Mouse (Mus musculus) kidney, embryonic 15.5 days (tissue): ENCODE data around the gene Gm11168. TPM values are rescaled to one million over a fixed set of nuclear protein-coding genes. Genes with fewer than 3 reads are reported as not detected.
"Not testable (repeated sequence)": the region's sequence is repeated elsewhere in the genome, so short reads cannot be mapped to it uniquely, and the experiment has no call there.

ENCODE experiments used
- ATAC-seq: fragments of 200-750 bp; cut with Nextera tagmentation; replicated peaks from 2 replicates; pipeline ENCODE4 v1.8.0; 2017; ENCODE audit warnings: moderate TSS enrichment; ENCODE audit not compliant: low FRiP score
- H3K27ac ChIP-seq: fragments of 300-500 bp; sonication (generic); 2 replicates; pipeline ENCODE4 v1.5.1; 2015; ENCODE audit warnings: mild to moderate bottlenecking, inconsistent platforms
- H3K27me3 ChIP-seq: fragments of 300-500 bp; sonication (generic); 2 replicates; pipeline ENCODE4 v1.6.1; 2015; ENCODE audit warnings: inconsistent platforms
- H3K36me3 ChIP-seq: fragments of 300-500 bp; sonication (generic); 2 replicates; pipeline ENCODE4 v1.6.1; 2015; ENCODE audit warnings: inconsistent platforms
- H3K4me1 ChIP-seq: fragments of 300-500 bp; sonication (generic); 2 replicates; pipeline ENCODE4 v1.6.1; 2015; ENCODE audit warnings: inconsistent platforms
- H3K4me2 ChIP-seq: fragments of 300-500 bp; sonication (generic); 2 replicates; pipeline ENCODE4 v1.6.1; 2015; ENCODE audit warnings: moderate library complexity, mild to moderate bottlenecking, inconsistent platforms
- H3K4me3 ChIP-seq: fragments of 300-500 bp; sonication (generic); replicated peaks from 2 replicates; pipeline ENCODE4 v1.5.1; 2015; ENCODE audit warnings: mild to moderate bottlenecking, inconsistent platforms
- H3K9ac ChIP-seq: fragments of 300-500 bp; sonication (generic); 2 replicates; pipeline ENCODE4 v1.6.1; 2015; ENCODE audit warnings: mild to moderate bottlenecking, inconsistent platforms
- H3K9me3 ChIP-seq: fragments of 300-500 bp; sonication (generic); replicated peaks from 2 replicates; pipeline ENCODE4 v1.6.1; 2016; ENCODE audit warnings: inconsistent platforms
- WGBS: fragments of 180-500 bp; shearing (Covaris S2); methylation state at CpG from one replicate; pipeline ENCODE4 v1.1.7; 2015; ENCODE audit warnings: mixed read lengths; 5-methylcytosine and 5-hydroxymethylcytosine counted together
- polyA plus RNA-seq: library from polyadenylated mRNA; unstranded; fragments of >200 nt; fragmentation: Nextera tagmentation; extraction: Ambion mirVana; gene quantifications from 2 replicates; pipeline ENCODE4 v1.2.1, GENCODE M21; 2015

Gm11168 gene
- not detected in 2 replicates for polyA plus RNA-seq

- not testable (repeated sequence) for H3K27ac ChIP-seq, ATAC-seq, H3K36me3 ChIP-seq, H3K9ac ChIP-seq, H3K4me1 ChIP-seq, H3K9me3 ChIP-seq, H3K4me2 ChIP-seq, H3K27me3 ChIP-seq, H3K4me3 ChIP-seq
- 74% methylated on average over 6 of the region's 14 CpGs for WGBS
Observed at GRCm38 (mm10) chr9:3002794-3003396, at the start of gene Gm11168. TSS of gene Gm11168 (plus strand) at chr9:3003346.

- H3K4me3 ChIP-seq, H3K9me3 ChIP-seq, H3K27me3 ChIP-seq, H3K9ac ChIP-seq, H3K4me1 ChIP-seq, H3K36me3 ChIP-seq, H3K27ac ChIP-seq, ATAC-seq, H3K4me2 ChIP-seq: not testable (repeated sequence)
- 74% methylated on average over 12 of the region's 12 CpGs for WGBS
Observed at GRCm38 (mm10) chr9:3000445-3000972, 2.6 kb upstream of the Gm11168 start, which contains the start of gene Gm10722. TSS of gene Gm10722 (plus strand) at chr9:3000922.

- H3K9ac ChIP-seq, ATAC-seq, H3K4me1 ChIP-seq, H3K27me3 ChIP-seq, H3K27ac ChIP-seq, H3K36me3 ChIP-seq, H3K4me3 ChIP-seq, H3K9me3 ChIP-seq, H3K4me2 ChIP-seq: not testable (repeated sequence)
- 67% methylated on average over 8 of the region's 8 CpGs for WGBS
Observed at GRCm38 (mm10) chr9:3001006-3001405, 2.1 kb upstream of the Gm11168 start.

- not testable (repeated sequence) for H3K4me3 ChIP-seq, H3K9me3 ChIP-seq, H3K36me3 ChIP-seq, H3K27me3 ChIP-seq, H3K4me2 ChIP-seq, H3K9ac ChIP-seq, H3K4me1 ChIP-seq, H3K27ac ChIP-seq
- peak; percentile 90 for ATAC-seq
- WGBS = 70% methylated on average over 9 of the region's 11 CpGs
Observed at GRCm38 (mm10) chr9:3001948-3002659, 1.0 kb upstream of the Gm11168 start.

GRCm38 (mm10) chr9:3006179-3006578 lies 3.0 kb downstream of the Gm11168 start:
- not testable (repeated sequence) for H3K27ac ChIP-seq, ATAC-seq, H3K9ac ChIP-seq, H3K4me2 ChIP-seq, H3K36me3 ChIP-seq, H3K4me1 ChIP-seq, H3K4me3 ChIP-seq, H3K9me3 ChIP-seq, H3K27me3 ChIP-seq
- WGBS = 80% methylated on average over 1 of the region's 5 CpGs

GRCm38 (mm10) chr9:3006636-3007035 lies 3.5 kb downstream of the Gm11168 start:
- H3K4me2 ChIP-seq, H3K36me3 ChIP-seq, H3K9ac ChIP-seq, H3K4me3 ChIP-seq, H3K9me3 ChIP-seq, H3K27ac ChIP-seq, H3K4me1 ChIP-seq, H3K27me3 ChIP-seq: not testable (repeated sequence)
- peak; percentile 70 for ATAC-seq
- WGBS = 77% methylated on average over 8 of the region's 8 CpGs

GRCm38 (mm10) chr9:3007272-3007671 lies 4.1 kb downstream of the Gm11168 start:
- H3K9ac ChIP-seq, H3K27ac ChIP-seq, H3K4me1 ChIP-seq, H3K4me2 ChIP-seq, H3K27me3 ChIP-seq, H3K9me3 ChIP-seq, H3K36me3 ChIP-seq, H3K4me3 ChIP-seq, ATAC-seq: not testable (repeated sequence)
- 81% methylated on average over 8 of the region's 9 CpGs for WGBS

GRCm38 (mm10) chr9:3009331-3009730 lies 6.2 kb downstream of the Gm11168 start:
- H3K4me3 ChIP-seq, H3K9me3 ChIP-seq, H3K9ac ChIP-seq, H3K36me3 ChIP-seq, H3K27ac ChIP-seq, H3K4me1 ChIP-seq, H3K27me3 ChIP-seq, H3K4me2 ChIP-seq: not testable (repeated sequence)
- WGBS = no CpG with 5 or more reads among the region's 5 CpGs
- ATAC-seq = peak; percentile 45; the same call in 1 of the 2 replicates

- H3K9me3 ChIP-seq, H3K27me3 ChIP-seq, H3K9ac ChIP-seq, H3K4me1 ChIP-seq, H3K4me2 ChIP-seq, H3K27ac ChIP-seq, H3K36me3 ChIP-seq, H3K4me3 ChIP-seq, ATAC-seq: not testable (repeated sequence)
- 87% methylated on average over 3 of the region's 7 CpGs for WGBS
Observed at GRCm38 (mm10) chr9:3012054-3012621, 9.0 kb downstream of the Gm11168 start.

- not testable (repeated sequence) for H3K36me3 ChIP-seq, H3K4me1 ChIP-seq, H3K27ac ChIP-seq, H3K27me3 ChIP-seq, H3K9me3 ChIP-seq, H3K4me3 ChIP-seq, H3K9ac ChIP-seq, H3K4me2 ChIP-seq
- 75% methylated on average over 1 of the region's 11 CpGs for WGBS
- ATAC-seq = peak; percentile 70; the same call in 1 of the 2 replicates
Observed at GRCm38 (mm10) chr9:3012733-3013279, 9.7 kb downstream of the Gm11168 start, which contains the start of gene Gm10721. TSS of gene Gm10721 (plus strand) at chr9:3013140.

GRCm38 (mm10) chr9:3015354-3015753 lies 12.2 kb downstream of the Gm11168 start, which contains the start of gene Gm10720:
TSS of gene Gm10720 (plus strand) at chr9:3015654.
- ATAC-seq, H3K4me1 ChIP-seq, H3K9me3 ChIP-seq, H3K36me3 ChIP-seq, H3K27ac ChIP-seq, H3K4me2 ChIP-seq, H3K9ac ChIP-seq, H3K27me3 ChIP-seq, H3K4me3 ChIP-seq: not testable (repeated sequence)
- 68% methylated on average over 5 of the region's 9 CpGs for WGBS

- H3K36me3 ChIP-seq, H3K27ac ChIP-seq, H3K4me2 ChIP-seq, H3K9ac ChIP-seq, H3K4me1 ChIP-seq, H3K9me3 ChIP-seq, H3K4me3 ChIP-seq, H3K27me3 ChIP-seq, ATAC-seq: not testable (repeated sequence)
- 81% methylated on average over 6 of the region's 6 CpGs for WGBS
Observed at GRCm38 (mm10) chr9:3015896-3016295, 12.8 kb downstream of the Gm11168 start.
